Mouse (Mus musculus) erythroblast, embryonic 14.5 days (primary cell): ENCODE results near the gene Hmx2. TPM values are rescaled to one million over a fixed set of nuclear protein-coding genes. Genes with fewer than 3 reads are reported as not detected.

ENCODE experiments used
- H3K27me3 ChIP-seq: 2 replicates; pipeline ENCODE4 v1.6.1; 2012; ENCODE audit warnings: inconsistent platforms; ENCODE audit not compliant: control insufficient read depth
- H3K36me3 ChIP-seq: 2 replicates; pipeline ENCODE4 v1.6.1; 2012; ENCODE audit warnings: mild to moderate bottlenecking, inconsistent platforms; ENCODE audit not compliant: control insufficient read depth
- H3K4me1 ChIP-seq: 2 replicates; pipeline ENCODE4 v1.6.1; 2012; ENCODE audit warnings: inconsistent platforms; ENCODE audit not compliant: control insufficient read depth
- H3K4me3 ChIP-seq: replicated peaks from 2 replicates; pipeline ENCODE3; 2012; ENCODE audit warnings: moderate library complexity, mild to moderate bottlenecking, inconsistent platforms
- H3K9me3 ChIP-seq: 2 replicates; pipeline ENCODE4 v1.6.1; 2012; ENCODE audit warnings: low read length, inconsistent platforms, mixed read lengths; ENCODE audit not compliant: control insufficient read depth
- GATA1 ChIP-seq: IDR thresholded peaks from 2 replicates; pipeline ENCODE4 v1.6.1; 2012; ENCODE audit warnings: low read length, inconsistent platforms, mixed read lengths
- TAL1 ChIP-seq: IDR thresholded peaks from 3 replicates; pipeline ENCODE4 v1.6.1; 2012; ENCODE audit warnings: low read length, inconsistent platforms, mixed read lengths
- polyA plus RNA-seq: library from polyadenylated mRNA; stranded (reverse); fragments of >175 nt; gene quantifications from 2 replicates; pipeline ENCODE4 v1.2.3, GENCODE M21; 2012

Gene Hmx2
- polyA plus RNA-seq, 1 experiment: not detected

- H3K9me3 ChIP-seq: peaks cover 20% of the 10 kb centered on the region; the same call in 1 of the 2 replicates
- H3K4me1 ChIP-seq: no peaks in the 10 kb centered on the region
- peaks cover 100% of the 10 kb centered on the region for H3K27me3 ChIP-seq
- H3K36me3 ChIP-seq: no peaks in the 10 kb centered on the region
- TF ChIP-seq TAL1 (no peak), GATA1 (no peak)
- H3K4me3 ChIP-seq: no peak overlapping the region
These were observed 2.7 kb upstream of the Hmx2 start for GRCm38 (mm10) chr7:131545701-131546385.

GRCm38 (mm10) chr7:131546423-131546822 is 2.1 kb upstream of the Hmx2 start:
- Histone ChIP-seq H3K36me3 (no peaks in the 10 kb centered on the region), H3K9me3 (peaks cover 20% of the 10 kb centered on the region; the same call in 1 of the 2 replicates), H3K4me1 (no peaks in the 10 kb centered on the region), H3K4me3 (no peak overlapping the region), H3K27me3 (peaks cover 100% of the 10 kb centered on the region)
- TF ChIP-seq GATA1 (no peak), TAL1 (no peak)

GRCm38 (mm10) chr7:131547481-131547880 is 1.1 kb upstream of the Hmx2 start:
- TF ChIP-seq GATA1 (no peak), TAL1 (no peak)
- Histone ChIP-seq H3K27me3 (peaks cover 100% of the 10 kb centered on the region), H3K9me3 (peaks cover 15% of the 10 kb centered on the region; the same call in 1 of the 2 replicates), H3K36me3 (no peaks in the 10 kb centered on the region), H3K4me1 (no peaks in the 10 kb centered on the region), H3K4me3 (no peak overlapping the region)

GRCm38 (mm10) chr7:131551471-131551870 is 2.9 kb downstream of the Hmx2 start:
- Histone ChIP-seq H3K4me1 (peaks cover 3% of the 10 kb centered on the region; the same call in 1 of the 2 replicates), H3K4me3 (no peak overlapping the region)

GRCm38 (mm10) chr7:131551931-131552741 is 3.6 kb downstream of the Hmx2 start:
- H3K36me3 ChIP-seq: no peaks in the 10 kb centered on the region
- TF ChIP-seq TAL1 (no peak), GATA1 (no peak)
- H3K4me1 ChIP-seq: peaks cover 3% of the 10 kb centered on the region; the same call in 1 of the 2 replicates
- peaks cover 28% of the 10 kb centered on the region for H3K9me3 ChIP-seq
- H3K4me3 ChIP-seq: no peak overlapping the region
- H3K27me3 ChIP-seq: peaks cover 100% of the 10 kb centered on the region

More at GRCm38 (mm10) chr7:131551471-131551870, 2.9 kb downstream of the Hmx2 start:
- Histone ChIP-seq H3K36me3 (no peaks in the 10 kb centered on the region), H3K27me3 (peaks cover 100% of the 10 kb centered on the region), H3K9me3 (peaks cover 21% of the 10 kb centered on the region)
- TF ChIP-seq TAL1: no peak
- no peak for TF ChIP-seq GATA1

GRCm38 (mm10) chr7:131552781-131553180 is 4.2 kb downstream of the Hmx2 start:
- TF ChIP-seq GATA1 (no peak), TAL1 (no peak)
- no peaks in the 10 kb centered on the region for H3K36me3 ChIP-seq
- peaks cover 100% of the 10 kb centered on the region for H3K27me3 ChIP-seq
- peaks cover 3% of the 10 kb centered on the region; the same call in 1 of the 2 replicates for H3K4me1 ChIP-seq
- H3K9me3 ChIP-seq: peaks cover 31% of the 10 kb centered on the region
- no peak overlapping the region for H3K4me3 ChIP-seq

GRCm38 (mm10) chr7:131553771-131554175 is 5.2 kb downstream of the Hmx2 start:
- Histone ChIP-seq H3K27me3 (peaks cover 100% of the 10 kb centered on the region), H3K9me3 (peaks cover 33% of the 10 kb centered on the region), H3K36me3 (no peaks in the 10 kb centered on the region), H3K4me3 (no peak overlapping the region), H3K4me1 (peaks cover 3% of the 10 kb centered on the region; the same call in 1 of the 2 replicates)
- no peak for TF ChIP-seq GATA1
- TF ChIP-seq TAL1: no peak

GRCm38 (mm10) chr7:131554341-131555180 is 6.0 kb downstream of the Hmx2 start:
- Histone ChIP-seq H3K27me3 (peaks cover 100% of the 10 kb centered on the region), H3K4me3 (no peak overlapping the region), H3K36me3 (no peaks in the 10 kb centered on the region), H3K9me3 (peaks cover 33% of the 10 kb centered on the region), H3K4me1 (peaks cover 6% of the 10 kb centered on the region)
- no peak for TF ChIP-seq TAL1
- TF ChIP-seq GATA1: no peak
